Mouse (Mus musculus): ENCODE measurements around the gene Tmem248. TPM values are rescaled to one million over a fixed set of nuclear protein-coding genes. Genes with fewer than 3 reads are reported as not detected.

The Tmem248 gene
- polyA plus RNA-seq, 1 experiment from 2014 or later, result 27.3 TPM

GRCm38 (mm10) chr5:130196307-130196706 lies 20.6 kb upstream of the Tmem248 start:
- no peaks in the 10 kb centered on the region for H3K27me3 ChIP-seq (replicated peaks; ENCODE audit: control insufficient read depth, insufficient read depth, low read length)
- ATAC-seq, result no peak
- H3K36me3 ChIP-seq (ENCODE audit: control insufficient read depth, insufficient read depth, low read length), result no peaks in the 10 kb centered on the region; the same call in none of the 2 replicates
- no peak overlapping the region for H3K4me3 ChIP-seq (ENCODE audit: low read length)
- WGBS, result 92% methylated on average over 1 of the region's 1 CpGs
- no peak overlapping the region for H3K9ac ChIP-seq (ENCODE audit: low read depth, low read length)
- H3K9me3 ChIP-seq (ENCODE audit: control insufficient read depth, low read length), result no peaks in the 10 kb centered on the region
- no peak overlapping the region for H3K4me2 ChIP-seq (ENCODE audit: low read depth, low read length)
- H3K27ac ChIP-seq (ENCODE audit: low read length), result no peak overlapping the region
- 0 out of 2 replicates have a peak, but pooled peaks cover 2% of the 10 kb centered on the region for H3K4me1 ChIP-seq (ENCODE audit: control insufficient read depth, insufficient read depth, low read length)

- Histone ChIP-seq H3K27ac (ENCODE audit: low read length) (no peak overlapping the region), H3K9ac (ENCODE audit: low read depth, low read length) (no peak overlapping the region), H3K4me2 (ENCODE audit: low read depth, low read length) (no peak overlapping the region), H3K9me3 (ENCODE audit: control insufficient read depth, low read length) (no peaks in the 10 kb centered on the region), H3K27me3 (replicated peaks; ENCODE audit: control insufficient read depth, insufficient read depth, low read length) (no peaks in the 10 kb centered on the region), H3K36me3 (ENCODE audit: control insufficient read depth, insufficient read depth, low read length) (no peaks in the 10 kb centered on the region; the same call in none of the 2 replicates), H3K4me3 (ENCODE audit: low read length) (no peak overlapping the region), H3K4me1 (ENCODE audit: control insufficient read depth, insufficient read depth, low read length) (0 out of 2 replicates have a peak, but pooled peaks cover 2% of the 10 kb centered on the region)
- ATAC-seq, result no peak
- WGBS, result 77% methylated on average over 3 of the region's 3 CpGs
Measured at GRCm38 (mm10) chr5:130197454-130197853, 19.4 kb upstream of the Tmem248 start.

GRCm38 (mm10) chr5:130197981-130198380 lies 18.9 kb upstream of the Tmem248 start:
- Histone ChIP-seq H3K36me3 (ENCODE audit: control insufficient read depth, insufficient read depth, low read length) (no peaks in the 10 kb centered on the region; the same call in none of the 2 replicates), H3K4me2 (ENCODE audit: low read depth, low read length) (no peak overlapping the region), H3K4me1 (ENCODE audit: control insufficient read depth, insufficient read depth, low read length) (0 out of 2 replicates have a peak, but pooled peaks cover 2% of the 10 kb centered on the region), H3K27ac (ENCODE audit: low read length) (no peak overlapping the region), H3K4me3 (ENCODE audit: low read length) (no peak overlapping the region), H3K9me3 (ENCODE audit: control insufficient read depth, low read length) (no peaks in the 10 kb centered on the region), H3K9ac (ENCODE audit: low read depth, low read length) (no peak overlapping the region), H3K27me3 (replicated peaks; ENCODE audit: control insufficient read depth, insufficient read depth, low read length) (no peaks in the 10 kb centered on the region)
- 89% methylated on average over 7 of the region's 7 CpGs for WGBS
- no peak for ATAC-seq

- no peaks in the 10 kb centered on the region; the same call in 1 of the 2 replicates for H3K36me3 ChIP-seq (ENCODE audit: control insufficient read depth, insufficient read depth, low read length)
- peak; percentile 82 for ATAC-seq
Measured at GRCm38 (mm10) chr5:130200233-130201029, 16.4 kb upstream of the Tmem248 start.

GRCm38 (mm10) chr5:130203948-130204347 lies 12.9 kb upstream of the Tmem248 start:
- Histone ChIP-seq H3K9me3 (ENCODE audit: control insufficient read depth, low read length) (no peaks in the 10 kb centered on the region), H3K4me3 (ENCODE audit: low read length) (no peak overlapping the region), H3K27ac (ENCODE audit: low read length) (no peak overlapping the region), H3K9ac (ENCODE audit: low read depth, low read length) (no peak overlapping the region), H3K36me3 (ENCODE audit: control insufficient read depth, insufficient read depth, low read length) (peaks cover 2% of the 10 kb centered on the region; the same call in 1 of the 2 replicates), H3K4me1 (ENCODE audit: control insufficient read depth, insufficient read depth, low read length) (0 out of 2 replicates have a peak, but pooled peaks cover 2% of the 10 kb centered on the region), H3K27me3 (replicated peaks; ENCODE audit: control insufficient read depth, insufficient read depth, low read length) (no peaks in the 10 kb centered on the region), H3K4me2 (ENCODE audit: low read depth, low read length) (no peak overlapping the region)
- WGBS, result 80% methylated on average over 4 of the region's 4 CpGs
- ATAC-seq, result no peak

More at GRCm38 (mm10) chr5:130200233-130201029, 16.4 kb upstream of the Tmem248 start:
- 67% methylated on average over 10 of the region's 10 CpGs for WGBS
- H3K4me3 ChIP-seq (ENCODE audit: low read length), result no peak overlapping the region
- no peaks in the 10 kb centered on the region for H3K9me3 ChIP-seq (ENCODE audit: control insufficient read depth, low read length)
- no peak overlapping the region for H3K4me2 ChIP-seq (ENCODE audit: low read depth, low read length)
- H3K27ac ChIP-seq (ENCODE audit: low read length), result peak overlapping the region; percentile 33; the same call in 1 of the 2 replicates
- no peaks in the 10 kb centered on the region for H3K27me3 ChIP-seq (replicated peaks; ENCODE audit: control insufficient read depth, insufficient read depth, low read length)
- no peak overlapping the region for H3K9ac ChIP-seq (ENCODE audit: low read depth, low read length)
- H3K4me1 ChIP-seq (ENCODE audit: control insufficient read depth, insufficient read depth, low read length), result 0 out of 2 replicates have a peak, but pooled peaks cover 2% of the 10 kb centered on the region

GRCm38 (mm10) chr5:130204560-130204959 lies 12.3 kb upstream of the Tmem248 start:
- H3K9me3 ChIP-seq (ENCODE audit: control insufficient read depth, low read length), result no peaks in the 10 kb centered on the region
- no peak overlapping the region for H3K27ac ChIP-seq (ENCODE audit: low read length)
- H3K9ac ChIP-seq (ENCODE audit: low read depth, low read length), result no peak overlapping the region
- no peak for ATAC-seq
- H3K36me3 ChIP-seq (ENCODE audit: control insufficient read depth, insufficient read depth, low read length), result peaks cover 6% of the 10 kb centered on the region; the same call in 1 of the 2 replicates
- H3K4me2 ChIP-seq (ENCODE audit: low read depth, low read length), result no peak overlapping the region
- H3K4me3 ChIP-seq (ENCODE audit: low read length), result no peak overlapping the region
- WGBS, result 86% methylated on average over 6 of the region's 6 CpGs
- no peaks in the 10 kb centered on the region for H3K27me3 ChIP-seq (replicated peaks; ENCODE audit: control insufficient read depth, insufficient read depth, low read length)
- H3K4me1 ChIP-seq (ENCODE audit: control insufficient read depth, insufficient read depth, low read length), result 0 out of 2 replicates have a peak, but pooled peaks cover 2% of the 10 kb centered on the region

- Histone ChIP-seq H3K9ac (ENCODE audit: low read depth, low read length) (no peak overlapping the region), H3K4me2 (ENCODE audit: low read depth, low read length) (no peak overlapping the region), H3K27me3 (replicated peaks; ENCODE audit: control insufficient read depth, insufficient read depth, low read length) (no peaks in the 10 kb centered on the region), H3K36me3 (ENCODE audit: control insufficient read depth, insufficient read depth, low read length) (peaks cover 14% of the 10 kb centered on the region), H3K9me3 (ENCODE audit: control insufficient read depth, low read length) (no peaks in the 10 kb centered on the region), H3K27ac (ENCODE audit: low read length) (no peak overlapping the region), H3K4me3 (ENCODE audit: low read length) (no peak overlapping the region), H3K4me1 (ENCODE audit: control insufficient read depth, insufficient read depth, low read length) (0 out of 2 replicates have a peak, but pooled peaks cover 2% of the 10 kb centered on the region)
- 90% methylated on average over 3 of the region's 3 CpGs for WGBS
- 0 out of 2 replicates have a peak, but pooled peaks have one; percentile 41 for ATAC-seq
Measured at GRCm38 (mm10) chr5:130205441-130206023, 11.3 kb upstream of the Tmem248 start.

- 91% methylated on average over 4 of the region's 4 CpGs for WGBS
- H3K4me2 ChIP-seq (ENCODE audit: low read depth, low read length), result no peak overlapping the region
- H3K9ac ChIP-seq (ENCODE audit: low read depth, low read length), result no peak overlapping the region
- ATAC-seq, result no peak
- H3K4me3 ChIP-seq (ENCODE audit: low read length), result no peak overlapping the region
- no peak overlapping the region for H3K27ac ChIP-seq (ENCODE audit: low read length)
- H3K4me1 ChIP-seq (ENCODE audit: control insufficient read depth, insufficient read depth, low read length), result no peaks in the 10 kb centered on the region
- H3K9me3 ChIP-seq (ENCODE audit: control insufficient read depth, low read length), result no peaks in the 10 kb centered on the region
- peaks cover 23% of the 10 kb centered on the region for H3K36me3 ChIP-seq (ENCODE audit: control insufficient read depth, insufficient read depth, low read length)
- H3K27me3 ChIP-seq (replicated peaks; ENCODE audit: control insufficient read depth, insufficient read depth, low read length), result no peaks in the 10 kb centered on the region
Measured at GRCm38 (mm10) chr5:130207299-130207698, 9.6 kb upstream of the Tmem248 start.

GRCm38 (mm10) chr5:130212956-130213355 lies 3.9 kb upstream of the Tmem248 start:
- Histone ChIP-seq H3K36me3 (ENCODE audit: control insufficient read depth, insufficient read depth, low read length) (peaks cover 21% of the 10 kb centered on the region), H3K4me2 (ENCODE audit: low read depth, low read length) (no peak overlapping the region), H3K9me3 (ENCODE audit: control insufficient read depth, low read length) (0 out of 2 replicates have a peak, but pooled peaks cover 3% of the 10 kb centered on the region), H3K27ac (ENCODE audit: low read length) (no peak overlapping the region), H3K27me3 (replicated peaks; ENCODE audit: control insufficient read depth, insufficient read depth, low read length) (no peaks in the 10 kb centered on the region), H3K4me1 (ENCODE audit: control insufficient read depth, insufficient read depth, low read length) (no peaks in the 10 kb centered on the region), H3K4me3 (ENCODE audit: low read length) (no peak overlapping the region), H3K9ac (ENCODE audit: low read depth, low read length) (no peak overlapping the region)
- 89% methylated on average over 11 of the region's 11 CpGs for WGBS
- no peak for ATAC-seq

Measured in intestine, embryonic 16.5 days (tissue).